Mouse (Mus musculus) c-Kit-positive CD71-positive TER-119-positive erythroid progenitor cells, embryonic 14.5 days (primary cell): ENCODE measurements around the gene Tmem260.

Experiments used
- DNase-seq: peaks from one replicate; pipeline ENCODE4 v3.0.0-alpha.2; 2013; ENCODE audit warnings: low spot score

Tmem260 gene

DNA sequence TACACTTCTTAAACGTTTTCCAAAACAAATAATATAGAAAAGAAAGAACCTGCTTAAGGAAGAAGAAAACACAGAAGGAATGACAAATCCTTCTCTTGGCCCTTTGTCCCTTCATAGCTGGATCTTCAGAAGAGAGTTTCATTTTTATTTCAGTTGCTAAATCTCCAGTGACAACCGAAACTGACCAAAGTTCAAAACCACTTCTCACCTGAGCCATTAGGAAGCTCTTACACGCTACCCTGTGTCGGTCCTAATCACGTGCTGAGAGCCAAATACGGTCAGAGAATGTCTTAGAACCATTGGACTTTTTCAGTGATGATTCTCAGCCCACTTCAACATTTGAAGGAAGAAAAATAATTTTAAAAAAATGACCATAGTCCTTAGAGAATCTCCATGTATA, 36.8 kb downstream of the Tmem260 start:
- no peak for DNase-seq

DNA sequence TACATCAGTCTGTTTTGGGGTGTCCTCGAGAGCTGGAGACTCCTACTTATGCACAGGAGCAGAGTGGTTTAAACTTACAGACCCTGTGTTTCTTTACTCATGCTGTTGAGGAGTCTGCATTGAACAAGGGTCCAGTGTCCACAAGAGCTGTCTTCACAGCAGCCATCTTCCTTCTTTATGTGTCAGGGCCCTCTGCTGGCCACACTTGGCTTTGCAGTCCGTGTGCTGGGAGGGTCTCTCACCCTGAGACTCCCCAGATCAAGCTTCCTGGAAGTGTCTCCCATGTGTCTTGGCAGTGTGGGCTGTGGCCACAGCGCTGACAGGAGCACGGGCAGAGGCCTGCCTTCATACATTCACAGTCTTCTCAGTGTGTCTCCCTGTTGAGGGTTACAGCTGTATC, 48.0 kb downstream of the Tmem260 start:
- DNase-seq, result peak; percentile 10

DNA sequence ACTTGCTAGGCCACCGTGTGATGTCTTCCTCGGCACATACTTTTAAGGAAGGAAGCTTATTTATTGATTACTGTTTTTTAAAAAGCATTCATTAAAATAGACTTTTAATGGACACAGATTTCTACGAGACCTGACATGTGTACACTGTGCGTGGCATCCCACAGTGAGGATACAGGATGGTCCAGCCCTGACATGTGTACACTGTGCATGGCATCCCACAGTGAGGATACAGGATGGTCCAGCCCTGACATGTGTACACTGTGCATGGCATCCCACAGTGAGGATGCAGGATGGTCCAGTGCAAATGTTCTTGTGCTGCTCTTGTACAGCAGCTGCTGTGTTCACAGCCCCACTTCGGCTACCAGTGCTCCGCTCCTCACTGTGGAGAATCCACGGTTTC, 56.6 kb downstream of the Tmem260 start:
- no peak for DNase-seq

DNA sequence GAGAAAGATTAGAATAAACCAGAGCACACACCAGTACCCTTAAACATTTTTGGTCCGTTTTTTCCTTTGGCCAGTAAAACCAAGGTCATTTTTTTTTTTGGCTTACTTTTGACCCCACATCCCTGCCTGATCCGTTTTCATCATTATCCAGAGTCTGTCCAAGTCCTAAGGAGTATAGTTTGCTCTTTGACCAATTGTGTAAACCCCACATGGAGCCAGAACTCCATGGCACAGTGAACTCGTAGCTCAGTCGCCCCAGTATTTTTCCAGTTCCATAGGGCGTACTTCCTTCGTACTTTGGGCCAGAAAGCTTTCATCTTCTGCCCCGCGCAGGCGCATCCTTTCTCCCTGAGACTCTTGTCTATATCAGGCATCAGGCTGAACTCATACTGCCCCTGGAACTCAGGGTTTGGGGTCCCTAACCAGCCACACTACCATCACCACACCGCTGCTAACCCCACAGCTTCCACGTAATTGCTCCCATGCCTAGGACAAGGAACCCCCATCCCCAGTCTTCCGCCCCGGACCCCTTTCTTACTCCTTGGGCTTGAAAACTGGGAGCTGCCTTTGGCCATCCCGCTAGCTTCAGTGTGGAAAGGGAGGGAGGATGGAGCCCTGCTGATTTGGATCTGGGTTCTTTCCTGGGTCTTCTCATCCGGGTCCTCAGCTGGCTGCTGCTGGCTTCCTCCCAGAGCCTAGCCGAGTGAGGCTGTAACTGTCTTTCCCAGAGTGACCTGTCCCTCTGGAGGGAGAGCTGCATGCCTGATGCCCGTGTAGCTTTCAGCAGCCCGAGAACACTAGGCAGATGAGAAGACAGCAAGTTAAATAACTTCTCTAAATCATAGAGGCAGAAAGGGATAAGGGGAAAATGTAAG, 58.0 kb downstream of the Tmem260 start:
- DNase-seq, result no peak

DNA sequence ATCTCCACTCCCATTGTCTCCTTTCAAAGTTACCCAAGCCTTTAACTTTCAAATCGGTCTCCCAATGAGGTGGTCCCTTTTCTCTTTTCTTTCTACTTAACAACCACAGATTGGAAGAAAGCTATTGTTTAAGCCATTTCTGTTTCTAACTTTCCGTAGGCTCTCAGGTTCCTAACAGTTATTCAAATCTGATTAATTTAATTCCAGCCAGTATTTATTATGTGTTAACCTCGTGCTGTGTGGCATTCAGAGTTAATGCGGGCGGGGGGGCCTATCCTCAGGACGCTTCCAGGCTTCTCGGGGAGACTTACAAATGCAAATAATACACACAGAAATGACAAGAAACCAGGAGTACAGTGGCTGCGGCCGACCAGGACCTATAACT, 58.6 kb downstream of the Tmem260 start:
- no peak for DNase-seq

DNA sequence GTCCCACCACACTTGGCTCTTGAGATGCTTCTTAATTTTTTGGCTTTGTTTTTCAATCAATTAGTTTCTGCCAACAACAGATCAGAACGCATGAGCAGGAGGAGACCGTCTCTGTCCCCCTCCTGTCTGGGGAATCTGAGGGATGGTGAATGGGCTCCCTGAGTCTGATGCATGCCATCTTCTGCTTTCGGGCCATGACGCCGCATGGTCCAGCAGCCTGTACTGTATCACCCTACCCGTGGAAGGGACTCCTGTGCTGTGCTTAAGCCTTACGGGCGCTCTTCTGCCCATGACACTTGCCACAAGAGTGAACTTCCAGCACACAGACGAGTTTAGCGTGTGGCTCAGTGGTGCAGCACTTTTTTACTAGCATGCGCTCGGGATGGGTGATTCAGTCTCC, 59.7 kb downstream of the Tmem260 start:
- DNase-seq, result no peak

DNA sequence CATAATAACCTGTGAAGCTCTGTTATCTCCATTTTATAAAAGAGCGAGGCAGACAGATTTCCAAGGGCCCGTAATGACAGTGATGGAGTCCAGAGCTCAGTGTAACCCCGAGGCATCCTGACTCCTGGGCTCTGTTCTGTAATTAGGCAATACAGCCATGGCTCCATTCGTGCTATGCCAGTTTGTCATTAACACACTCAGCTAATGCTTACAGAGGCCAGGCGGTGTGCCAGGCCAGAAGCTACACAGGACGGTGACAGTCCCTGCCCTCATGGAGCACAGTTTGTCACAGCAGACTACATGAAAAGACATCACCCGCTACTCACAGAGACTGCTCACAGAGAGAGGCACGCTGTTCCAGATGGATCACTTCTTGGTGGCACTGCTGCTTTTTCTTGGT, 61.5 kb downstream of the Tmem260 start:
- no peak for DNase-seq

DNA sequence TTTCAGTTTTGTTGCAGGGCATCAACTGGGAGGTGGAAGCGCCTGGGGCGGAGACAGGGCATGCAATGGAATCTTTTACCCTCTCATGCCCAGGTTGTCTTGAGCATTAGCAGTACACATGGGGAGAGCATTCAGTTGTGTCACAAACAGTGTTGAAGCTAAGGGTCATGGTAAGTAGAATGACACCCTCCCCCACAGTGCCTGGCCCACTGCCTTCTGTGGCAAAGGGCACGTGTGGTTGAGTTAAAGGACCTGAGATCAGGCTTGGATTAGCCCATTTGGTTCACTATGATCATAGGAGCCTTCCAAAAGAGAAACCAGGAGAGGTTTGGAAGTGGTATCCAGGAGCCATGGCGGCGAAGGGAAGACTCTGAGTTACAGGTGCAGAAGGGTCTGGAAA, 63.2 kb downstream of the Tmem260 start:
- DNase-seq, result no peak

DNA sequence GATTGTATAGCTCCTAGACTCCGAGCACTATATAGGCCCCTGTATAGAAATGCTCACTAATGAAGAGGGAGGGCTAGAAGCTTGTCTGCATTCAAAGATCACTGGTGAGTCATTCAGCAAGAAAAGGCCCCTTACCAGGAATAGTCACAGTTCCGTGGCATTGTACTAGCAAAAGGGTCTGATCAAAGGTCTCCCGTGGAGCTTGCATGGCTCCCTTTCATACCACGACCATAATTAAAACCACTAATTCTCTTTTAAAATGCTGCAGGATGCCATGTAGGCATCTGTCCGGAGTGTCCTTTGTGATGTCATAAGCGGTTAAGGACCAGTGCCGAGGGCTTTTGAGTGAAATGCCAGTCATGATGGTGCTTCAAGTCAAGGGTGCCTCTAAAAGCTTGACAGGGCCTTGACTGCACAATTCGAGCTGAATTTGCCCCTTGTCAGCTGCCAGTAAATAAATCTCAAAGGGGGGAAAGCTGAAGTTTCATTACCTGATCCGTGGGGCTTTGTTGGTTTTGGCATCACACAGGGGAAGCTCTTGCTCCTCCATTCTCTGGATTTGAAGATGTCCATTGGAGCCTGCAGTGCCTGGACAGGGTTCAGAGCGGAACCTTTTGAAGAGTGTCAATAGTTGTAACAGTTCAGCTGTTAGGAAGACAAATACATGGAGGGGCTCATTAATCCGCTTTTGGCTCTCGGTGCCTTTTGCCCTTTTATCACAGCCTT, 67.3 kb downstream of the Tmem260 start:
- no peak for DNase-seq

DNA sequence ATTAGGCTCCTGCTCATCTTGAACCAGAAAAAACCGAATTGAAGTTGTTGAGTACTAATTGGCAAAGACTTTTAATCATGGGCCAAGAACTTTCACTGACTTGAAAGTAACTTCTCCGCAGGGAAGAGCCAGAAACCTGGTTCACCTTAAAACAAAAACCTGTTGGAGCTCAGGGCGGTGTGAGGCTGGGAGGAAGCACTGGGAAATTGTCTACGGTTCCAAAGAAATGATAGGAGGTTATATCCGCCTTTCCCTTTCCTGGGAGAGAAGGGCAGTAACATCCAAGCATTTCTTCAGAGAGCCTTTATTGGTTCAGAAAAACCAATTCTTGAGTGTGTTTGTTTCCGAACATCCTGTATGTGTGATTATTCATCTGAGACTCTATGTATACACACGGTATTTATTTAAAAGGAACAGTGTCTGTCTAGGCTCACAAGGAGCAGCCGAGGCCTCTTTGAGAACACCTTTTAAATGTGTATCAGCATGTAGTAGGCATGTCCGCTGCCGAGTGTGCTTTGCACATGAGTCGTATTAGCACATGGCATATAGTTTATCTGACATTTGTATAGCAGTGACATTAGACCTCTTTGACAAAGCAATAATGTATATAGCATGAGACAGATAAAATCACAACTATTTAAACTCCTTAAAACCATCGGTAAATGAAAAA, 68.0 kb downstream of the Tmem260 start:
- no peak for DNase-seq

DNA sequence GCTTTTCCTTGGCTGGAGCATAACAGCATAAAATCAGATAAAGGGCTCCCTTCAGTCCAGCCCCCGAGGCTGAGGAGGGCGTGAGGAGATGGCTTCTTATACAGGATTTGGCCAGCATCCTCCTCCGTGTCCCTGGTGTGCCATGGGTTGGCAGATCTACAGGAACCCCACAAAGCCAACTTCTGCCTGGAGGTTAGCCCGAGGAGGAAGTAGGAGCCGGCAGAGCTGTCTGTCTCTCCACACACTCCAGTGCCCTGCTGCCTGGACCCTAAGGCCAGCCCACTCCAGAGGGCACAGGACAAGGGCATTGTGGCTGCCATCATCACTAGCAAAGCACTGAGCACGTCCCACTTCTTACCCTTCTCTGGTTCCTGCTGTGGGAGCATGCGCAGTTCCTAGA, 68.7 kb downstream of the Tmem260 start:
- no peak for DNase-seq

DNA sequence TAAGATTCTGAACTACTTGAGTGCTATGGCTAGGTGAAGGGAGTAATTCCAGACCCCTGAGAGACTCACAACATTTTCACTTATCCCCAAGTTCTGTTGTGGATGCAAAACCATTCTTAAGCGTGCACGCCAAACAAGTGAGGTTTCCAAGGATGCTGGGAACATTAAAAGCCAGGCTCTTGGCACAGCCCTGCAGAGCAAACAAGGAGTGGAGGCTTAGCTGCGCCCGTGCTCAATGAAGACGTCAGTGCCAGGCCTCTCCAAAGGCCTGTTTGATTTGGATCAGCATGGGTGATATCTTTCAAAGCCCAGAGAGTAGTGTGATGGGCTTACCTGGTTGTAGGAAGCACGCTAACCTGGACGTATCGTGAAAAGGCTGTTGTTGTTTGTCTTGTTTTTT, 69.6 kb downstream of the Tmem260 start:
- DNase-seq, result no peak

DNA sequence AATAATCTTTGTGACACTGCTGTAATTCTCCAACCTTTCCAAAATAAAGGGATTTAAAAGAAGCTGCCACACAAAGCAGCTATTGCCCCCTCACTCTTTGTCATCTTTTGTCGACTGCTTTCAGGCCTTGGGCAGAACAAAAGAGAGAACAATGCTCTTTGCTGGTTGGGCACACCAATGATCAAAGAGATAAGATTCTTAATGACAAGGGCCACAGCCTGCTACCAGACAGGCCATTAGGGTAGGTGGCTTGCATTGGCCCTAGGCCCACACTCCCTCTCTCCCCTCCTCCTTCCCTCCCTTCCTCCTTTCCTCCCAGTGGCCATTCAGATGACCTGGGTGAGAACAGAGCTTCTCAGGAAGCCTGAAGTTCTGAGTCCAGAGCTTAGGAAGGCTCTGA, 77.4 kb downstream of the Tmem260 start:
- DNase-seq, result no peak

DNA sequence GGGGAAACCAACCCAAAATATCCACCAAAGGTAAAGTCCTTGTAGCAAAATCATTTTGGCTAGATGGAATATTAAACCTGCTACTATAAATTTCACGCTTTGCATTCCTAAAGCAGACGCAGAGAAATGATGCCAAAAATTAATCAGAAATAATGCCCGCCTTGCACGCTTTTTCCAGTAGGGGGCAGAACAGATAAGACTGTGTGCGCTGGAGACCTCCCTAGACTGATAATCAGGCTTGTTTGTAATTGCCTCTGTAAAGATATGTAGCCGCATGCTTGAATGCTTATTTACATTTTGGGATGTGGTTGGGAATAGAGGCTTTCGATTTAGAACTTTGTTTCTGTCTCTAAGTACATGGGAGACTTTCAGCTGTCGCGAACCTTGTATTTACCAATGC, 78.2 kb downstream of the Tmem260 start:
- peak; percentile 37 for DNase-seq

DNA sequence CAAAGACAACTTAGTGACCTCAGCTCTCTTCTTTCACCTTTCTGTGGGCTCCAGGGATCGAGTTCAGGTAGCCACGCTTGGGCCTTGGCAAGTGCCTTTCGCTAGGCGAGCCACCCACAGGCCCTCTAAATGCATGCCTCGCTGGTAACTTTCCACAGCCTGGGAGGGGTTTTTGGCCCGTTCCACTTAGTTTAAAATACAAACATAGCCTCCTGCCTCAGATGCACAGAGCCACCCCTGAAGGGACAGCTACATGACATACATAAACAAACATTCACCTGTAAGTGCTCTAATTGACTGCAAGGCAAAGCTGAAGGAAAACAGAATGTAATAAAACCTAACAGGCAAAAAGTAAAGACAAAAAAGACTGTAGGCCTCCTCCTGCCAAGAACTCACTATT, 79.1 kb downstream of the Tmem260 start:
- DNase-seq, result no peak

DNA sequence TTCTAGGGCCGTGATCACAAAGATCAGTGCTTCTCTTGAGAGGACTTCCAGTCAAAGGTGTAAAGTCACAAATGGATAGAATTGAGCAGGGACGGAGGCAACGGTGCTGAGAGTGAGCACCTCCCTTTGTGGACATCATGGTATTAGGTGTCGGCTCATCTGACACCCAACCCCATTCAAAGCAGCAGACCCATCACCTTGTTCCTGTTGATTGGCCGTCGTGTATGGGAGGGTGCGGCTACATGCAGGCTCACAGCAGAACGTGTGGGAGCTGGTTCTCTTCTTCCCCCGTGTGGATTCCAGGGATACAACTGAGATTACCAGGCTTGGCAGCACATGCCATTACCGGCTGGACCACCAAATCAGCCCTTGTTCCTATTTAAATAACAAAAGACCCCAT, 84.7 kb downstream of the Tmem260 start:
- DNase-seq, result no peak

DNA sequence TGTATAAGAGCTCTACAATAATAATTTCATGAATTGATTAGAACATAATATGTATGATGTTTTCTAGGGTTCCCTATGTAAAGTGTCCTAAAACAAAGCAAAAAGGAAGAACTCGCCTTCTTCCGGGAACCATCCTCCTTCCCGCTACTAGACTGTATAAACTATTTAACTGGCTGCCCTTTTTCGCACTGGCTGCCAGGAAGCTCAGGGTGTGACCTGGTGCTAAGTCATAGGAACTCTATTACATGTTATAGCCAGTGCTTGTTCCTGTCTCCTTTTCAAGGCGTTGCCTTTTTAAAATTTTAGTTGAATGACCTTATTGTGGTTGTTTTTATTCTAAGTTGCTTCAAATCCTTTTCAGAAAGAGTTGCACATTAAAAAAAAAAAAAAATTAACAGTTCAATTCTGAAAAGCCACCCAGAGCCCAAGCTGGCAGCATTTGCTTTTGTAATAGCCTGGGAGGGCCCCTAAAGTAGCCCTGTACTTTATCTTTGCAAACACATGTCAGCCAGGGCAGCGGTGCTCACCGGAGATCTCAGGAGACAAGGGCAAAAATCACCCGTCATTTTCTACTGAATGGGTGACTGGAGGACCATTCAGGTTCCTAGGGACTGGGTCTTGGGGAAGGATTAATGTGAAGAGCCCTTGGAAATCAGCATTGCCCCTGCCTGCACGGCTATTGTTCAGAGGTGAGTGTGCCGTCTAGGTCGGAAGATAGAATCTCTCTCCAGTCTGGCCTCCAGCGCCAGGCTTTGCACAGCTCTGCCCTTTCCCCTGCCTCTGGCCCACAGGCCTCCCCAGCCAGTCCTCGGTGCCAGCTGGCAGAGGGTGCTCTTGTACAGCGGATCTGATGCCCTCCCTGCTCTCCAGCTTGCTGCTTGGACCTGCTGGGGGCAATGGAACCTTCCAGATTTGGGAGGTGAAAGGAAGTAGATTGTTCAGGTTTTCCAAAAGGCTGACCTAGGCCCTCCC, 92.2 kb downstream of the Tmem260 start:
- peak; percentile 87 for DNase-seq

DNA sequence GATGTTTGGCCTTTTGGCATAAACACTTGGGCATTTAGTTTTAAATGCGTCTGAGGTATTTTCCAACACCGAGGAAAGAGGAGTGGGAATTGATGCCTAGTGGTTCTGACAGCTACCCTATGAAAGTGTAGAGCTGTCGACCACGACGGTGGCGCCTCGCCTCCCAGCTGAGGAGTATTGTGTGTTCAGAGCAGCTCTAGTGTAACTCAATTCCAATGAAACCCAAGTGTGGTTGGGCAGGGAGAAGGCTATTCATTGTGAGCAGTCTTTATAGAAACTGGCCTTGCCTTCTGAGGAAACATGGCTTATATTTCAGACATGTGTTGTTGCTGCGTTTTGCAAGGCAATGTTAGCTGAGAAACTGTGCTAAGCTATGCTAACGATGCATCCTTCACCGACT, 99.2 kb downstream of the Tmem260 start:
- no peak for DNase-seq

DNA sequence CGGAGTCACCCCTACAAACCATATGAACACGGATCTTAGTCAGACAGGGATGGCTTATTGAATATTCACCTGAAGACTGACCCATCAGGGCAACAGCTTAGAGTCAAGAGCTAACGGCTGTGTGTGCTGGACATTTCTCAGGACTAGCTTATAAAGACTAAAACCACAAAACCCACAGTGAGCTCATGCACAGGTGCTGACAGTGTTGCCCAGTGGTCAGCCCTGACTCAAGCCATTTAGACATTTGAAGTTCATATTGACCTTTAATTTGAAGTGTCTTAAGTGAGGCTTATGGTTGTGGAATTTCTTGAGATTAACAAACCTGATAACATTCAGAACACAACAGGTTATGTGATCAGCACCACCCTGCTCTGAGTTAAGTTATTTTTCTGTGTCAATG, 100.1 kb downstream of the Tmem260 start:
- DNase-seq, result no peak

DNA sequence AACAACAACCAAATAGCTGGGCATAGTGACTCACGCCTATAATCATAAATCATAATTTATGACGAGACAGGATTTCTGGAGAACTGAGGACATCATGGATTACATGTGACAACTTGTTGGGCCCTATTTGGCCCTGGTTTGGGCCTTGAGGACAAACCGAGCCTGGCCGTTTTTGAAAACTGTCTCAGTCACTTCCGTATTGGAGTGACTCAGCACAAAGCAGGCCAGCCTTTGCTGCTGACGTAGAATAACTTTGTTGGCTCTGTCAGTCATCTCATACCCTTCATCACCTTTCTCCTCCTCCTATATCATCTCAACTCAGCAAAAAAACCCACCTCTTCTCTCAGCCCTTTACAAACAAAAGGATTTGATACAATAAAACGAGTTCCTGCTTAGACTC, 103.8 kb downstream of the Tmem260 start:
- DNase-seq, result no peak

DNA sequence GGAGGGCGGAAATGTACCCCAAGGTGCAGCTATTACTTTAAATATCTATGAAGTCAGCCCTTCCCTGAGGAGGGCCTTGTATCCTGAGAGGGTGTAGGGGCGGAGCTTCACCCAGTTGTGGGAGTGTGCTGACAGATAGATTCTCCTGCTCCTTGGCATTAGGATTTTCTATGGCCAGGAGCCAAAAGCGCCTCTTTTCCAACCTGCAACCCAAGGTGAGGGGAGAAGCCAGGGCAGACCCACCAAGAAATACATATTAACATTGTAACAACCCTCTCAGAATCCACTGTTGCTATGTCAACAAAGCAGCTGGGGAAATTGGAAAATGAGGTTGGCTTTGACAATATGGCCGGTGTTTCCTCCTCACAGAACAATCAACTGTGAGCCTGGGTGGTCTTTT, 107.3 kb downstream of the Tmem260 start:
- no peak for DNase-seq

DNA sequence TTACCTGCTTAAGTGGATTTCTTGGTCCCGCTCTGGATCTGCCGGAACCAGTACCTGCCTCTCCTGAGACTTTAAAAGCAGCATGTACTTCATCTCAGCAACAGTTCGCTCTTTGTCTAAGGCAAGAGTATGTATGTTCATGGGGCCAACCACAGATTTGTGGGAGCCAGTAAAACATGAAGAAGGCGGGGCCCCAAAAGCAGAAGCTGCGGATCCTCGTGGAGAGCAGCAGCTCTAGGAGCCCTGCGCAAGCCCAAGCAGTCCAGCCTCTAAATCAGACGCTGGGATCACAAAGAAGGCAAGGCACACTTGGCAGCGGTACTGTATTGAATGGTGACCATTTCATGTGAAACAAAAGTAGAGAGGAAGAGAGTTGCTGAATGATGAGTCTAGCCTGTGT, 107.8 kb downstream of the Tmem260 start:
- no peak for DNase-seq
